Mouse (Mus musculus) neutrophil, adult 65 days (primary cell): ENCODE measurements around the gene Lactb. TPM values are rescaled to one million over a fixed set of nuclear protein-coding genes. Genes with fewer than 3 reads are reported as not detected.

Source experiments
- total RNA-seq: library from RNA; stranded (reverse); gene quantifications from 2 replicates; pipeline ENCODE4 v1.2.4, GENCODE M21; 2023

The Lactb gene
- 15.5 and 16.0 TPM in 2 replicates for total RNA-seq

DNA sequence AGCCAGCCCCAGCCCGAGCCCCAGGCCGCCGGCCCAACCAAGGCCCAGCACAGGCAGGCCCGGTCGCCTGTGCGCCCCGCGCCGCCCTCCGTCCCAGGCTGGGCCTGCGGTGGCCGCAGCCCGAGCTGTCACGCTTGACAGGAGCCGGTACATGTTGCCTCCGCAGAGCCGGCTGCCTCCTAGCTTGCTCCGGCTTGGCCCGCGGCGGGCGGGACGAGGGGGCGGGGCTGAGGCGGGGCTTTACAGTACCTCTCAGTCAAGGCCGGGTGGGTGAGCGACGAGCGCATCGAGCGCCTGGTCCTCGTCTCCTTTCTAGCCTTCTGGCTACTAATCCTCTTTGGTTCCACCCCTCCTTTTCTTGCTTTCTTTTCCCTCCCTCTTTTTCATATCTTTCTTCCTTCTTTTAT, at the start of gene Lactb:
Gene Lactb (minus strand): TSS at position 246 of the 407 bp plus-strand sequence.

DNA sequence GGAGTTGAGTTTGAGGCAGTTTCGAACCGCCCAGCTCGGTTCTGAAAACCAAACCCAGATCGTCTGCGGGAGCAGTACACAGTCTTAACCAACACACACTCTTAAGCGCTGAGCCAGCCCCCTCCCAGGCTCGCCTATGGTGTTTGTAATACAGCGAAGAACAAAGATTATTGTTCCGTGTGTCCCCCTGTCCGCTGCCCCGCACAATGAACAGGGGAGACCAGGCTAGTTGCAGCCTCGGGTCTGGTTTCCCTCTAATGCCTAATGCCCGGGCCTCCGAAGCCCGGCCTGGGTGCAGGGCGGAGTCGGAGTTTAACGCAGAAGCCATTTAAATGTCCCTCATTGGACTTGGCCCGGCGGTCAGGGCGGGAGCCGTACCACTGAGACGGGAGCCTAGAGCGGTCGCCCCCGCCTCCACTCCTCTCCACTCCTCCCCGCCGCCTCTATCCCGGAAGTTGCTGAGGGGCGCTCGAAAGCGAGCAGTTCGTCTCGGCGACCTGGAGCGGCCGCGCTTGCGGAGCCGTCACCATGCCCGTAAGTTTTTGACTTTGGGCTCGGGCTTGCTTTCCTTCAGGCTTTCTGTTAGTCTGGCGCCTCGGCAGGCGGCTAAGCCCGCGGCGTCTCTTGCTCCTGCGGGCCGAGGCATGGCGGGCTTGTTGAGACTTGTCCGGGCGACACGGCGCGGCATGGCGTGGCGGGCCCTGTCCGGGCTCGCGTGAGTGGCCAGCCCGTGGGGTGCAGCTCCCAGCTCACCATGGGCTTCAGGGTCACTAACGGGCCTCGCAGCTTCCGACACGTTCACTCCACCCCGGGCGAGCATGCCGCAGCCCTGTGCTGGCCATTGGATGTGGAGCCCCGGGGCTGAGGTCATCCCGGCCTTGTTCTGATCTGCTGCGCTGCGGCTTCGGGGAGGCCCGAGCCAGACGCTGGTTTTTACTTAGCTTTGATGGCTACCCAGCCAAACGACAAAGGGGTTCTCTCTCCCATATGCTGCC, 29.3 kb downstream of the Lactb start, which contains the start of gene Rps27l:
Gene Rps27l (plus strand): TSS at position 440 of the 995 bp plus-strand sequence.

DNA sequence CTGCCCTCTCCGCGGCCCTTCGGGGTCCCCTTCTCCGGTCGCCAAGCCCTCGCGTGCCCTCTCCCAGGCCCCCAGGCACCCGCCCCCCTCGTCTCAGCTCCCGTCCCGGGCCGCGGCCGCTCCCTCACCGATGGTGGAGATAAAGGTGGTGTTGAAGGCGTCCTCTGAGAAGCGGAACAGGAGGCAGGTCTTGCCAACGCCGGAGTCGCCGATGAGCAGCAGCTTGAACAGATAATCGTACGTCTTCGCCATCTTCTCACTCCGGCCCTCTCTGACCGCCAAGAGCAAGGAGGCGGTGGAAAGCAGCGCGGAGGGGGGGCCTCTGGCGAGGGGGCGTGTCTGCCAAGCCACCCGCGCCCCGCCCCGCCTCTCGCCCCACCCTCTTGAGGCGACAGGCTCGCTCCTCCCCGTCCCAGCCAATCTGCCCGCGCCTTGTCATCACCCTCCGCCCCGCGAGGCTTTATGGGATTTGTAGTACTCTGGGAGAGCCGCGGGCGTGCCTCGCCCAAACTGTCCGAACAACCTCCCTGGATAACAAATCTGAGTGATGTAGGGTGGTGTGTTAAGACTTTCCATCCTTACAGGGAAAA, 55.8 kb downstream of the Lactb start, which contains the start of gene Rab8b:
Gene Rab8b (minus strand): TSS at position 306 of the 590 bp plus-strand sequence.

Other genes with a start within 250 kb of the Lactb start
- gene Aph1b, start 180.0 kb downstream of the Lactb start, total RNA-seq: 25.8 and 30.5 TPM in 2 replicates
- gene Gm10647, start 178.4 kb downstream of the Lactb start, total RNA-seq: not detected in 2 replicates
- gene Aph1c, start 140.8 kb downstream of the Lactb start, total RNA-seq: 10.1 and 16.7 TPM in 2 replicates
- 115 and 135 TPM in 2 replicates for gene Rab8b, start 55.8 kb downstream of the Lactb start, total RNA-seq
- 49.4 and 73.4 TPM in 2 replicates for gene Rps27l, start 29.4 kb downstream of the Lactb start, total RNA-seq
- gene Tpm1, start 73.9 kb upstream of the Lactb start, total RNA-seq: 8.6 and 9.0 TPM in 2 replicates